Mouse (Mus musculus) liver, embryonic 16.5 days (tissue): ENCODE results near the gene Tent4a. TPM values are rescaled to one million over a fixed set of nuclear protein-coding genes. Genes with fewer than 3 reads are reported as not detected.
"Not testable (repeated sequence)": the region's sequence is repeated elsewhere in the genome, so short reads cannot be mapped to it uniquely, and the experiment has no call there.

Experiments used
- ATAC-seq: fragments of 200-750 bp; cut with Nextera tagmentation; 2 replicates; pipeline ENCODE4 v1.8.0; 2017; ENCODE audit warnings: low read depth, mild to moderate bottlenecking, moderate number of reproducible peaks, moderate library complexity
- H3K27ac ChIP-seq: fragments of 300-500 bp; sonication (generic); 2 replicates; pipeline ENCODE4 v1.5.1; 2014; ENCODE audit warnings: mild to moderate bottlenecking, low read length
- H3K27me3 ChIP-seq: fragments of 300-500 bp; sonication (generic); 2 replicates; pipeline ENCODE4 v1.6.1; 2014; ENCODE audit warnings: low read depth, low read length, mixed read lengths; ENCODE audit not compliant: control insufficient read depth, insufficient read depth
- H3K36me3 ChIP-seq: fragments of 300-500 bp; sonication (generic); 2 replicates; pipeline ENCODE4 v1.6.1; 2014; ENCODE audit warnings: mild to moderate bottlenecking; ENCODE audit not compliant: control insufficient read depth, insufficient read depth
- H3K4me1 ChIP-seq: fragments of 300-500 bp; sonication (generic); 2 replicates; pipeline ENCODE4 v1.6.1; 2014; ENCODE audit warnings: low read depth, low read length, mixed read lengths; ENCODE audit not compliant: control insufficient read depth
- H3K4me2 ChIP-seq: fragments of 300-500 bp; sonication (generic); 2 replicates; pipeline ENCODE4 v1.6.1; 2014; ENCODE audit warnings: low read depth, low read length, mixed read lengths
- H3K4me3 ChIP-seq: fragments of 300-500 bp; sonication (generic); 2 replicates; pipeline ENCODE4 v1.5.1; 2014; ENCODE audit warnings: low read depth, mild to moderate bottlenecking, low read length
- H3K9ac ChIP-seq: fragments of 300-500 bp; sonication (generic); 2 replicates; pipeline ENCODE4 v1.6.1; 2014; ENCODE audit warnings: low read depth, low read length
- H3K9me3 ChIP-seq: fragments of 300-500 bp; sonication (generic); replicated peaks from 2 replicates; pipeline ENCODE4 v1.6.1; 2016; ENCODE audit warnings: low read length; ENCODE audit not compliant: control insufficient read depth
- WGBS: fragments of 180-500 bp; shearing (Covaris S2); extraction: QIAGEN DNeasy Blood & Tissue Kit; methylation state at CpG from one replicate; pipeline ENCODE4 v1.1.7; 2014; ENCODE audit not compliant: insufficient replicate concordance; 5-methylcytosine and 5-hydroxymethylcytosine counted together
- polyA plus RNA-seq: library from polyadenylated mRNA; unstranded; fragments of >200 nt; fragmentation: Nextera tagmentation; extraction: Ambion mirVana; gene quantifications from 2 replicates; pipeline ENCODE4 v1.2.1, GENCODE M21; 2015

Tent4a gene
- 1.5 and 2.0 TPM in 2 replicates for polyA plus RNA-seq

DNA sequence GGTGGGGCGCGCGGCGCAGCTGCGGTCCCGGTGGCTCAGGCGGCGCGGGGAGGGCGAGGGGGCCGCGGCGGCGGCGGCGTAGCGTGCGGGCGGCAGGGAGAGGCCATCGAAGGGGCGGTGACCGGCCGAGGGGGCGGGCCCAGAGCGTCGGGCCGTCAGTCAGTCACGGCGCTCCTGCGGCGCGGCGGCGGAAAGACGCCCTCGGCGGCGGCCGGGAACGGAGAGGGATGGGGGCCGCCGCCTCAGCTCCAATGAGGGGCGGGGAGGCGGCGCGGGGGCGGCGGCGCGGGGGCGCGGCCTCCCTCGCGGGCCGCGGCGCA is at the start of gene Tent4a:
Gene Tent4a (minus strand): TSS at position 284 of the 320 bp plus-strand sequence.
- Histone ChIP-seq H3K27ac (peak within 1 kb of the TSS; percentile 95), H3K4me1 (peaks cover 48% of the 10 kb centered on the region), H3K4me3 (peak within 1 kb of the TSS; percentile 79), H3K27me3 (no peaks in the 10 kb centered on the region), H3K9me3 (no peaks in the 10 kb centered on the region), H3K4me2 (peak within 1 kb of the TSS; percentile 96), H3K9ac (peak within 1 kb of the TSS; percentile 91), H3K36me3 (no peaks in the 10 kb centered on the region)
- WGBS: 0% methylated on average over 14 of the region's 57 CpGs
- ATAC-seq: peak; percentile 78

DNA sequence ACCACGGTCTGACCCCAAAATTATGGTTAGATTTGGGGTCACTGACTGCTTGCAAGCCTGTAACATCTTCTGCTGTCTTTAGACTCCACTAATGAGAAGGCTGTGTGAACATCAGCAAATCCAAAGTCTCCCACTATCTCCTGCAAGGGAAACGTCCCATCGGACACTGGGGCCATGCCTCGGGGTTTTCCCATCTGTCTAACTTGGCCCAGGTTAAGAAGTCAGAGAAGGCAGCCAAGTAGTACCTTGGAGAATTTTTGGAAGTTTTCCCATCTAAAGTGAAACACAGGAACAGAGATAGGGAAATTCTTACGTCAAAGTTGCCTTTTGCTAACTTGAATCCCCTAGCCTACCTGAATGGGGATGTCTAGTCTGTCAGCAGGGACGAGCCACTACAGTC is 49.2 kb upstream of the Tent4a start:
- H3K9ac ChIP-seq: no peak overlapping the region
- no peak for ATAC-seq
- no peaks in the 10 kb centered on the region for H3K36me3 ChIP-seq
- no peak overlapping the region for H3K4me3 ChIP-seq
- no peak overlapping the region for H3K4me2 ChIP-seq
- WGBS: 63% methylated on average over 6 of the region's 6 CpGs
- H3K4me1 ChIP-seq: no peaks in the 10 kb centered on the region
- H3K9me3 ChIP-seq: no peaks in the 10 kb centered on the region
- no peak overlapping the region for H3K27ac ChIP-seq
- H3K27me3 ChIP-seq: no peaks in the 10 kb centered on the region

DNA sequence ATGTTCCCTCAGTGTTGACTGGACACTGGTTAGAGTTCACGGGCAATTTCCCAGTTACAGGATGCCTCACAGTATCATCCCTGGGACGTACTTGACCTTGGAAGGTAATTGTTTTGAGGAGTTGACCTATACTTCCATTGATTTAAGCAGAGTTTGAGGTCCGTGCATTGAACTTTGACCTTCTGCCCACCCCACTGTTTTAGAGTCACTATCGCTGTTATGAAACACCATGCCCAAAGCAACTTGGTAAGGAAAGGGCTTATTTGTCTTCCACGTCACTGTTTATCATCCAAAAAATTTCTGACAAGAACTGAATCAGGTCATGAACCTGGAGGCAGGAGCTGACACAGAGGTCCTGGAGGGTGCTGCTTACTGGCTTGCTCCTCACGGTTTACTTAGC is 48.0 kb upstream of the Tent4a start:
- H3K27me3 ChIP-seq: no peaks in the 10 kb centered on the region
- no peak overlapping the region for H3K4me3 ChIP-seq
- no peak overlapping the region for H3K4me2 ChIP-seq
- H3K36me3 ChIP-seq: no peaks in the 10 kb centered on the region
- H3K9me3 ChIP-seq: no peaks in the 10 kb centered on the region
- H3K9ac ChIP-seq: no peak overlapping the region
- WGBS: 62% methylated on average over 6 of the region's 6 CpGs
- H3K27ac ChIP-seq: no peak overlapping the region
- H3K4me1 ChIP-seq: no peaks in the 10 kb centered on the region
- no peak for ATAC-seq

DNA sequence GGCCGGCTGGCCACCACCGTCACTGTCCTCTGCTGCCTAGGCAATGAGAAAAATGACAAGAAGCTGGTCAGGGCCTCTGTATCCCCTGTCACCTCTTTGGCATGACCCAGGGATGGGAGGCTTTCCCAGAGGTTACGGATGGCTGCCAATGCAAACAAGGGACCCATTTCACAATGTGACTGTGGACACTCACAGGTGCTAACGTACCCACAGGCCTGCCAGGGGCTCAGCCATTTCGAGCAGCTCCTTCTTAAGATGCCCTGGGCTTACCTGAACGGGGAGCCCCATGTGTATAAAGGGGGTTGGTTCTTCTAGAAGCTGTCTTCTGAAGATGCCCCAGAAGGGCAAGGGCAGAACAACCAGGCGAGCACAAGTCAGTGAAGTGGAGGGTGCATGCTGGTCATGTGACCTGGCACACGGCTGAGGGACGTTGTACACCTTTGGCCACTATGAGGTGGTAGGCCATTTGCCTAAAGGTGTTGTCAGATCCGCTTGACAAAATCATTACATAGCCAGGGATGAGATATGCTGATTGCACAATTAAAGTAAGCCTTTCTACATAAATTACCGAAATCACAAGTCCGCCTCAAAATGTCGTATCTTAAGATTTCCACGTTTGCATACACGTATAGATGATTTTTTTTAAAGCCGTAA is 42.9 kb upstream of the Tent4a start:
- no peak for ATAC-seq
- no peaks in the 10 kb centered on the region for H3K9me3 ChIP-seq
- no peak overlapping the region for H3K4me3 ChIP-seq
- H3K4me2 ChIP-seq: no peak overlapping the region
- no peaks in the 10 kb centered on the region for H3K4me1 ChIP-seq
- no peaks in the 10 kb centered on the region for H3K36me3 ChIP-seq
- H3K9ac ChIP-seq: no peak overlapping the region
- 74% methylated on average over 16 of the region's 16 CpGs for WGBS
- no peak overlapping the region for H3K27ac ChIP-seq
- no peaks in the 10 kb centered on the region for H3K27me3 ChIP-seq

DNA sequence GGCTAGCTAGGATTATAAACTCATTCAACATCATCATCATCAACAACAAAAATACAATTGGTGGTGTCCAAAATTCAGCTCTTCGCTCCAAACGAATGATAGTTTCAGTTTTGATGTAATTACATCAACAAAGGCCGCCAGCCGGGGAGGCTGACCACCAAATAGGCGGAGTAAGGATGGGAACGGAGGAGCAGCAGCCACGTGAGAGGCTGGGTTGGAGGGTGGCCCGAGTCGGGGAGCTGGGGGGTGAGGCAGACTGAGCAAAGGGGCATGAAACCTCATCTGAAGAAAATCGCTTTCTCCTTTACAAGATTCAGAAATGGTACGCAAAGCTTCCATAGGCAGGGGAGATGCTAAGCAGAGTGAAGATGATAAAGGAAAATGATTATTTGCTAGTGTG is 42.3 kb upstream of the Tent4a start:
- H3K27me3 ChIP-seq: no peaks in the 10 kb centered on the region
- H3K9ac ChIP-seq: no peak overlapping the region
- H3K36me3 ChIP-seq: no peaks in the 10 kb centered on the region
- H3K4me2 ChIP-seq: no peak overlapping the region
- ATAC-seq: no peak
- H3K4me1 ChIP-seq: no peaks in the 10 kb centered on the region
- no peak overlapping the region for H3K27ac ChIP-seq
- 61% methylated on average over 11 of the region's 11 CpGs for WGBS
- H3K4me3 ChIP-seq: no peak overlapping the region
- H3K9me3 ChIP-seq: no peaks in the 10 kb centered on the region

DNA sequence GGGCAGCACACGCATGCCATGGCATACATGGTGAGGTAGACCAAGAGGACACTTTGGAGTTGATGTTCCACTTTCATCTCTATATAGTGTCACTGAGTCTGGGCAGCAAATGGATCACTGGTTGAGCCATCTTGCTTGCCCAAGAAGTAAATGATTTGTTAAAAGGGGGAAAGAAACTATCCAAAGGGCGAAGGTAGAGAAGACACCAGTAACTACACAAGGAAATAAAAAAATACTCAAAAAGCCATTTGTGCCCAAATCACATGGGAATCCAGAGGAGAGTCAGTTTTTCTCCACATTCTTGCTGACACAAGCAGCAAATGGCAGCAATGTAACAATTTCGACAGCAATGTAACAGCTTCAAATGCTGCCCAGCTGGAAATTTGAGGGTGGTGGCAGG is 38.2 kb upstream of the Tent4a start:
- ATAC-seq: no peak
- H3K27ac ChIP-seq: no peak overlapping the region

DNA sequence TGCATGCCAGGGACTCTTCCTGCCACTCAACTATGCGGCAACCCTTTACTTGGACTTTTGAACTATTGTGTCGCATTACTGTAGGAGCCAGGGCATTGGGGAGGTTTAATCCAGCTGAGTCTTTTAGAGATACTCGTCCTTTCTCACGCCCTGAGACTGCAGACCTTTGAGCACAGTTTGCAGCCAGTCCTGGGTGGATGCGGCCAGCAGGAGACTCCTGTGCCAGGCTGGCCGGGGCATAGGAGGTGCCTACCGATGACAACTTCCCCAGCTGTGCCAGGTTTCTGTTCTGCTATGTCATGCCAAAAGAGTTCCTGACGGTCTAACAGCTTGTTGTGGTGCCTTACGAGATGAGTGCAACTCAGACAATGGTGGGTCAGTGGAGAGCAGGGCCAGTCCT is 34.8 kb upstream of the Tent4a start:
- H3K4me1 ChIP-seq: no peaks in the 10 kb centered on the region
- no peaks in the 10 kb centered on the region for H3K27me3 ChIP-seq
- H3K4me2 ChIP-seq: no peak overlapping the region
- 60% methylated on average over 9 of the region's 9 CpGs for WGBS
- H3K36me3 ChIP-seq: no peaks in the 10 kb centered on the region
- H3K9ac ChIP-seq: no peak overlapping the region
- ATAC-seq: no peak
- H3K4me3 ChIP-seq: no peak overlapping the region
- H3K27ac ChIP-seq: no peak overlapping the region
- H3K9me3 ChIP-seq: no peaks in the 10 kb centered on the region

More for the DNA sequence above, 38.2 kb upstream of the Tent4a start:
- Histone ChIP-seq H3K36me3 (no peaks in the 10 kb centered on the region), H3K9me3 (no peaks in the 10 kb centered on the region), H3K27me3 (no peaks in the 10 kb centered on the region), H3K4me2 (no peak overlapping the region), H3K4me3 (no peak overlapping the region), H3K4me1 (no peaks in the 10 kb centered on the region), H3K9ac (no peak overlapping the region)
- 64% methylated on average over 3 of the region's 3 CpGs for WGBS

DNA sequence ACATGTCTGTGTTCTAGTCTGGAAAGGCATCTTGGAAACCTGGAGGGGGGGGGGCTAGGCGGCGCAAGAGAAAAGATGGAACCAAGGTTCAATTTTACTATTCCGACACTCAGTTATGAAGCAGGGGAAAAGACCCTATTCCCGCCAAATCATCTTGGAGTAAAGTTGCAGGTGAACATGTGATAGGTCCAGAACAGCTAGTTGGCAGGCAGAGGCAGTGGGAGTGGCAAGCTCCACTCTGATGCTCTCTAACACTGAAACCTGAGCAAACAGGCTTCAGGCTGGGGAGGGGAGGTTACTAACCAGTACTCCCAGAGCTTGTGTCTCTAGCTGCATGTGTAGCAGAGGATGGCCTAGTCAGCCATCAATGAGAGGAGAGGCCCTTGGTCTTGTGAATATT is 31.0 kb upstream of the Tent4a start:
- WGBS: 65% methylated on average over 4 of the region's 4 CpGs
- not testable (repeated sequence) for H3K9me3 ChIP-seq, H3K27ac ChIP-seq, H3K36me3 ChIP-seq, H3K4me3 ChIP-seq, H3K27me3 ChIP-seq, H3K4me2 ChIP-seq, H3K9ac ChIP-seq, H3K4me1 ChIP-seq, ATAC-seq

DNA sequence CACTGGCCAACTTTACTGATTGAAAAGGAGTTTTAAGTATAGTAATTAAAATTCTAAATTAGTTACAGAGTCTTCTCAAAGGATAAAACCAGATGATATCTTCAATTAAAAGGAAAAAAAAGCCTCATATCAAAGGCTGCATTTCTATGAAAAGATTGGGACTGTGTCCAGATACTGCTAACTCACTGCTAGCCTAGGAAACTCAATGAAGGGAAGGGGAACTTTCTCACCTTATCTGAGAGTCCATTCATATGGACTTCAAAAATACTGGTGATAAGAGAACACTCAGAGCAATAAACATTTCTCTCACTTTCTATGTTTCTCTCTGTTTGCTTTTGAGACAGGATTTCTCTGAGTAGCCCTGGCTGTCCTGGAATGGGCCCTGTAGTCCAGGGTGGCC is 30.2 kb upstream of the Tent4a start:
- H3K27ac ChIP-seq: no peak overlapping the region
- no peak overlapping the region for H3K9ac ChIP-seq

More for the DNA sequence above, 30.2 kb upstream of the Tent4a start:
- no peak for ATAC-seq
- H3K4me1 ChIP-seq: no peaks in the 10 kb centered on the region
- no peaks in the 10 kb centered on the region for H3K9me3 ChIP-seq
- H3K36me3 ChIP-seq: no peaks in the 10 kb centered on the region
- H3K4me3 ChIP-seq: no peak overlapping the region
- H3K4me2 ChIP-seq: no peak overlapping the region
- H3K27me3 ChIP-seq: no peaks in the 10 kb centered on the region
